Mouse (Mus musculus): ENCODE measurements around the gene Fam24a.

DNA sequence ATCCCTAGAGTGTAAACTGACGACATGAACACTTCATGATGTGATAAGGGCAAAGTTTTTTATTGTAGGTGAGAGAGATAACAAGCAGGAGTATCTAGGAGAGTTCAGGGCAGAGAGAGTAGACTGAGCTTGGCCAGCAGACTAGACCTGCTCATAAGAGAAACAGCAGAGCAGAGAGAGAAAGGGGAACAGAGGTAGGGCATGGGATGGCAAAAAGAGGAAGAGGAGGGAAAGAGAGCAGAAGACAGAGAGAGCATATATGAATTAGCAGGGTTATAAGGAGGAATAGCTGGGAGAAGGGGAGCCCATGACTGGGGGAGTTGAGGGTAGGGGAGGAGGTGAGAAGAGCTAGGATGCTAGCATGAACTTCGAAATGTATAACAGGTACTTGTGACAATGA lies 2.0 kb upstream of the Fam24a start:
- TF ChIP-seq EP300 (IDR thresholded peaks at IDR 0.05; ENCODE audit: low read depth) (no peak), CTCF (IDR thresholded peaks at IDR 0.05; ENCODE audit: low read depth) (no peak)
